Mouse (Mus musculus) megakaryocyte-erythroid progenitor cell, adult 5-6 weeks (primary cell): ENCODE data around the gene Cfap300. TPM values are rescaled to one million over a fixed set of nuclear protein-coding genes. Genes with fewer than 3 reads are reported as not detected.

ENCODE experiments used
- ATAC-seq: replicated peaks from 2 replicates; pipeline ENCODE4 v1.8.0; 2016; ENCODE audit warnings: mild to moderate bottlenecking, inconsistent platforms; ENCODE audit not compliant: severe bottlenecking, poor library complexity, low FRiP score, low TSS enrichment
- total RNA-seq, 2 experiments: library from RNA; stranded (forward) in 1 of 2; stranded (reverse) in 1 of 2; fragments of 200-1000, 215-1000 nt in 1 of 2; fragments of >200 nt in 1 of 2; fragmentation: Nextera tagmentation in 1 of 2; gene quantifications; 2 replicates each; pipeline ENCODE4 v1.2.3; 2014 to 2017

Cfap300 gene
- total RNA-seq (2014; fragmentation: Nextera tagmentation) (not detected in 2 replicates), total RNA-seq (2017) (1.9 TPM in 1 of 2 replicates, not detected in the other)

DNA sequence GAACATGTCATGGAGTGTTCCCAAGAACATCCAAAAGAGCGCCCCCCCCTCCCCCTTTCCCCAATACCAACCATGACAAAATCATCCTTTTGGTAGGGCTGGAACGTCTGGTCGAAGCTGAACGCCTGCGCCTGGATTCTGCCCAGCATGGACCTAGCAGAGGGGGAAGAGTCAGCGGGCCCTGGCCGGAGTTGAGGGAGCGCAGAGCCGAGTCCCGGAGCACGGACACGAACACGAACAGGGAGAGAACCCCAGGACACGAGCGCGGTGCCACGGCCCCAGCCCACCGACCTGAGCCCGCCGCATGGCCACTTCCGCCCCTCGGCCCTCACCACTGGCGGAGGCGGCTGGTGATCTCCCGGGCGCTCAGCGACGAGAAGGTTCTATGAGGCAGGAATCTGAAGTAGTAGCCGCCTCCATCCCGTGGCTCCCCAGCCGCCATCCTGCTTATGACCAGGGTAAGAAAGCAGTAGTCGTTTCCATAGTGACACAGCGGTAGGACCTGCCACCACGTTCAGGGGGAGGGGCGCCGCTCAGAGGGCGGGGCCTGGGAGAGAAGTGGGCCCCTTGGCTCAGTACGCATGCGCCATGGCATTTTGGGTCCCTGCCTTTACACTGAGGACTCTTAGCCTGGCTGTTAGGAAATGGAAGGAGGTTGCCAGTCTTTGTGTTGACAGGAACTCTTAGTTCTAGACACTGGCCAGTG lies at the start of gene Cfap300:
Gene Cfap300 (minus strand): TSS at position 486 of the 706 bp plus-strand sequence.
- ATAC-seq, result peak; percentile 98

DNA sequence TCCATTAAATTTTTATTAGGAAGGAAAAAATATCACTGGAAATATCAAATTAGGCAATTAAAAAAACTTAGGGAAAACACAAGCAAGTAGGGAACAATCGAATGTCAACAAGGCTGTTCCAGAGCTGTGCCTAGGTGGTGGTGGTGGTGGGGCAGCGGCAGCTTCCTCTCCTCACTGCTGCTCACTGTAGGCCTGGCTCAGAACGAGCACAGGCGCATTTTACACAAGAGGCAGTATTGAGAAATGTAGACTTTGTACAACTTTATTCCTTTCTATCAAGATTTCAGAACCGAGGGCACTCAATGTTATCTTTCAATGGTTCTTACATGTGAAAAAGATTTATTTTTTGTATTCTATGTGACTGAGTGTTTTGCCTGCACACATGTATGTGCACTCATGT lies 36.3 kb upstream of the Cfap300 start:
- no peak for ATAC-seq

DNA sequence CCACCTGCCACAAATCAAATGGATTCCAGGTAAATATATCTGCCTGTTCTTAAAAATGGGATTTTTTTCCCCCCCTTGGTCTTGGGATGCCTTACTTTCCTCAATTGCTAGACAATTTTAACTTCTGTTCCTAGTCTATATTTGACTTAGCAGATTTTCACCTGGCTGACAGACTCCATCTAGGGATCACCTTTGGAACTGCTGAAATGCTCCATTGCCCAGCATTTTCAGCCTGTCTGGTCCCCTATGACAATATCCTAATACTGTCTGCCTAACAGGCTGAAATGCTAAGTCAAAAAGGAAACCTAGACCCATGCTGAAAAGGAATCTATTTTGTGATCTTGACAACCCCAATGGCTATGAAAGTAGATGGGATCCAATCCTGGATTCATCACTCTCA lies 31.7 kb upstream of the Cfap300 start:
- peak; percentile 52; the same call in 1 of the 2 replicates for ATAC-seq

DNA sequence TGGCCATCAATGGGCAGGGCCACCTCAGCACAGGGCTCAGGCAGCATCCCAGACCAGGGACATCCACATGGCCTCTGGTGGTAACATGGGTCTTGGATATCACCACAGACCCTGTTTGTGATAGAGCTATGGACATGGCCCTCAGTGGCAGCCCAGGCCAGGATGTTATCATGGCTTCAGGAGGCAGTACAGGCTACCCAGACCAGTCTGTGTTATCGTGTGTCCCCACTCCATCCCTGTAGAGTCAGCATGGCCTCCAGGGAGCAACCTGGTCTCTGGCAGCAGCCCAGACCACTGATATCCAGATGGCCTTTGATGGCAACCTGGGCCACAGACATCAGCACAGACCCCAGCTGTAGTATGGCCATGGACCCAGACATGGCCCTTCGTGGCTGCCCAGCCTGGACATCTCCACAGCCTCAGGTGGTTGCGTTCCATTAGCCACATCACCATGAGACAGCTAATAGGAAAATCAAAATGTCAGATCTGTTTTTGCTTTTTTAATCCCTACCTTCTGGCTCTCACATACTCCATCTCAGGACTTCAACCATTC lies 30.7 kb upstream of the Cfap300 start:
- ATAC-seq, result 0 out of 2 replicates have a peak, but pooled peaks have one; percentile 26

DNA sequence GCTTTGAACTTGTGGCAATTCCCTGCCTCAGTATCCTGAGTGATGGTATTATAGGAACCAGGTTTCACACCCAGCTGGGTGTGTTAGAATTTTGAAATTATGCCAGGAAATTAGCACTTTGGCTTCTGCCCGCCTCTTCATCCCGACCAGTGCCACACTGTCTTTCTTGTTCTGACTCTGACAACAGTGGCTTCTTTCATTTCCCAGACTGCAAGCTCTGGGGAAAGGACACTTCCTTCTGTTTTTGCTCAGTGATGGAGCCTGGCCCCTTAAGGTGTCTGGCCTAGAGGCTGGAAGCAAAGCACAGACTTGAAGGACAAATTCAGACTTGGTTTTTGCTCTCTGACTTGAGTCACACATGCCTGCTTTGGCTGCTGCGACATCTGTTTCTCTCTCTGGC lies 17.0 kb upstream of the Cfap300 start:
- no peak for ATAC-seq

DNA sequence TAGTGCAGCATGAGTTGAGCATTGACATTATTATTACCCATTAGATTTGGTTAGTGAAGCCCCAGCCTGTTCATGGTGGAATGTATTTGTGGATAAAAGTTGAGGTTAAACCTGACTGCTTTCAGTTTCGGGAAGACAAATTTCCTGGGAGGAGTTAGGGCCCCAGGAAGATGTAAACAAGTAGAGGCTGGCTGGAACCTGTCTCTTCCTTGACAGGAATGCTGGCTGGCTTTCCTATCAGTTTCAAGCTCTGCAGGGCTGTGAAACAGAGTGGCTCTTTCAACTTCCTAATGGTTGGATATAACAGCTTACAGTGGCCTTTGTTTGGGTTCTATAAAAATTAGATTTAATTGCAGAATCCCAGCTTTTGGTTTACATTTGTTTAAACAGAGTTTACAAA lies 12.2 kb upstream of the Cfap300 start:
- ATAC-seq, result no peak

DNA sequence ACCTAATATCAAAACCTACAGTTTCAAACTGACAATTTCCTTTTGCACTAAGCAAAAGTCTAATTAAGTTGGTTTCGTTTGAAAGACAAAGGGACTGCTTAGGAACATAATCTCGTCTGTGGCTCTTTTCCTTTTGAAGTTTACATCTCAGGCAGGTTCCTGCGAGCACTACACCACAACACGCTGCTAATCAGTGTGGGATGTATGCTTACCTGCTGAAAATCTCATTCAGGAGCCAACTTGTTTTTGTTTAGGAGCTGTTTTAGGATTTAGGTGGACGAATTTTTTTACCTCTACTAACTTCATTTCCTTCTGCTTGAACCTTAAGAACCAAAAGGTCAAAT lies 393 bp upstream of the Cfap300 start:
- peak; percentile 27 for ATAC-seq

DNA sequence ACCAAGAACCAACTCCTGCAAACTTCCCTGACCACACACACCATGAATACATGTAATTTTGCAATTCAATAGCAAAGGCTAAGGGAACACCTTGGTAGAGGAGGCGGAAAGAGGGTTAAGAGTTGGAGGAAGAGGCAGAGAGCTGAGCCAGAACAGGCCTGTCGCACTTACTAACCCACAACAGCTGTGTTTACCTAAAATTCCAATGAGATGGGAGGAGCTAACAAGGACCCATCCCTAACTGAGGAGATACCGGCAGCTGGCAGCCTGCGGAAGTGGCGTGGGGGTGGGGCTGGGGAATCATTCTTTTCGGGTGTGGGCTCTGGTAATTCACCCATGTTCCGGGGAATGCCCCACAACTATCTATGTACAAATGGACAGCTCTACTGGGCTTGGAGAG lies 7.1 kb downstream of the Cfap300 start:
- ATAC-seq, result no peak

DNA sequence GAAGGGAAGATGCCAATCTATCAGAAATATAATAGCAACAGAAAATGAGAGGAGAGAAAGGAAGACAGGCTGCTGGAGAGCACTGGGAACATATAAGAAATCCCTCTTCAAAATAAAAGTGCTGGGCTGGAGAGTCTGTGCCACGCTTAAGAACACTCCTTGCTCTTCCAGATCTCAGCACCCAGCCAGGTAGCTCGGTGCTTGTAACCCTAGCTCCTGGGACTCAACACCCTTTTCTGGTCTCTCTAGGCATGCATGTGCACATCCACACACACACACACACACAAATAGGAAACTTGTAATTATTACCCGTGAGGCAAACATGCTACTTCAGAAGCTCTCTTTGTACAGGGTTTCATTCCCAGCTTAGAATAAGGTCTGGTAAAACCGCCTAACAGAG lies 7.5 kb downstream of the Cfap300 start:
- no peak for ATAC-seq

DNA sequence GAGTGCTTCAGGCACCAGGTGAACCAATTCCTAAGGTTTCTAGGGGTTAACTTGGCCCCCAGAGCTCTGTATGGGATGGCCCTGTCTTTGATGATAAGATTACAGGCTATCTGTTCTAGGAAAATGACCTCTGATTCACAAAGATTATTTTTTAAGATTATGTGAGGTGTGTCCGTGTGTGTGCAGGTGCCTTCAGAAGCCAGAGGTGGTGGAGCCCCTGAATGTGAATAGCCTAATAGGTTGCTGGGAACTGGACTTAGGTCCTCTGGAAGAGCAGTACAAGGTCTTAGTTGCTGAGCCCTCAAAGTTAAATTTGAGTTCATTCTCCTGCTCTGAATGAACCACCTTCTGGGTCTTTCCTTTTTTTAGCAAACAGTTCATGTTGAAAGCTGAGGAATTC lies 8.5 kb downstream of the Cfap300 start:
- no peak for ATAC-seq

DNA sequence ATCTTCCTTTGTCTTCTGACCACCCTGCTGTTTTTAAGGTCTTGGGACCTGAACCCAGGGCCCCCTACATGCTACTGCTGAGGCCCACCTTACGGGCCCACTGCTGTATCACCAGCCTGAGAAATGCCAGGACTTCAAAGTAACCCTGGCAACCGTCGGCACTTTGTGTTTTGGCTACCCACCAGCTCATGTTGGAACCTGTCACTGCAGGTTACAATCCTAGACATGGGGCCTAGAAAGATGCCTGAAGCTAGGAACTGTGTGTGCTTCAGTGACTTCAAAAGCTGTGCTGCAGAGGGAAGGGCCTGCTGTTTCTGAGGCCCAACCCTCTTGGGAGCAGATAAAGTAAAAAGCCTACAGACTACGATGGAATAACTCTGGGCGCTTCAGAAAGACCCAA lies 9.8 kb downstream of the Cfap300 start:
- no peak for ATAC-seq

DNA sequence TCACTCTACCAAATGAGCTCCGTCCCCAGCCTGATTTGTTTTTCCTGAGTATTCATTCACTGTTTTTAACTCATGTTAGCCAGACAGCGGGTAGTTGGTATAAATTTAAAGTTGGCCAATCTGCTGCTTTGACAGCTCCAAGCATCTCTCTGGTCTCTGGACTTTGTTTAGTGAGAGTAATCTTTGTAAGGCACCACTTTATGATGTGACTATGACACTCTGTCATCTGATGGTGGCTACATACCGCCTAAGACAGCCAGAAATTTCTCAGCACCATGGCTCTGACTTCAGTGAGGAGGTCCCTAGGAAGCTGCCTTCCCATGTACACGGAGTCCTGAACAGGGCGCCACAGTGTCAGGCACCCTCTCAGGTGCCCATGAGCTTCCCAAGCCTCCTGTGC lies 24.0 kb downstream of the Cfap300 start:
- ATAC-seq, result no peak

DNA sequence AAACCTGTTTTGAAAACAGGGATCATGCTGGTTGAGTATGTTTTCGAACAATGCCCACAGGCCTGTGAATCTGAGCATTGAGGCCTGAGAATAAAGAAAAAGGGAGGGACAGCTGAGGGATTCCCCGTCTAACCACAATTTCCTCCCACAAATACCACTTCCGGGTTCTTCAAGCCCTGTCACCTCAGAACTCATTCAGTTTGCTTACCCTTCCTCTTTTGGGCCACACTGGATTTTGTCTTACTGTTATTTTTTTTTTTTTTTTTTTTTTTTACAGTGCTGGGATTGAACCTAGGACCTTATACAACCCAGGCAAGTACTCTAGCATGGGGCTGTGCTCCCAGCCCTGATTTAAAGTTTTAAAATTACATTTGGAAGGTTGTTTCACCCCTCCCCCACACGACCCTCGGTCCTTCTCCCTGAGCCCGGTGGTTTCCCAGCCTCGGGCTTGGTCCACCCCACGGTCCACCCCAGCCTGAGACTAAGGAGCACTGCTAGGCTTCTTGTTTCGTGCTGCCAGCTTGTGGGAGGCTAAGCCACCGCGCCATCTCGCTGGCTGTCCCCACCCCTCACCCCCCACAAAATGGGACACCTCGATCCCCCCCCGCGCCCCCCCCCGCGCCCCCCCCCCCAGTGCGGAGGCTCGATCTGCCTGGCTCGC lies 25.2 kb downstream of the Cfap300 start:
- ATAC-seq, result peak; percentile 45; the same call in 1 of the 2 replicates

DNA sequence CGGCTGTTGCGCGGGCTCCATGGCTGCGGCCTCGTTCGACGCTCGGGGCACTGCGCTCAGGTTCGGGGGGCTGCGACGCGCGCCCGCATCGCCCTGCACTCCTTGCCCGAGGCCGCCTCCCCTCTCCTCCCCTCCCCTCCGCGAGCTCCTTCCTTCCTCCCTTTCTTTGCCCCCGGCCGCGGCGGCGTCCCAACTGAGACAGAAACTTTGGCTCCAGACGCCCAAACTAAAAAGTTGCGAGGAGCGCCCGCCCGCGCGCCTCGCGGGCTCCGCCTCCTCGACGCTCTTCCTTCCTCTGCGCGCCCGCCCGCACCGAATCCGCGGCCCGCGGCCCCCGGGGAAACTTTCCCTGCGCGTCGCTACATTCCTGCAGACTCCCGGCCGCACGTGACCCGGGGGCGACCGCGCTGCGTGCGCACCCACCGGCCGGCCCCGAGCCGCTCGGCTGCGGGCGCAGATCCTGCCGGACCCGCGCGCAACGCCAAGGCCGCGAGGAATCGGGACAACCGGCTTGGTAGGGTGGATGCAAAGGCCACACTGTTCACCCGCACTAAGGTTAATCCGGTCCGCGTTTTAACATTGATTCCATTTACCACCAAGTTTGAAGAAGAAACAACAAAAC lies 38.1 kb downstream of the Cfap300 start, which contains the start of gene Yap1:
Gene Yap1 (minus strand): TSS at position 227 of the 622 bp plus-strand sequence.
- ATAC-seq, result 0 out of 2 replicates have a peak, but pooled peaks have one; percentile 21

DNA sequence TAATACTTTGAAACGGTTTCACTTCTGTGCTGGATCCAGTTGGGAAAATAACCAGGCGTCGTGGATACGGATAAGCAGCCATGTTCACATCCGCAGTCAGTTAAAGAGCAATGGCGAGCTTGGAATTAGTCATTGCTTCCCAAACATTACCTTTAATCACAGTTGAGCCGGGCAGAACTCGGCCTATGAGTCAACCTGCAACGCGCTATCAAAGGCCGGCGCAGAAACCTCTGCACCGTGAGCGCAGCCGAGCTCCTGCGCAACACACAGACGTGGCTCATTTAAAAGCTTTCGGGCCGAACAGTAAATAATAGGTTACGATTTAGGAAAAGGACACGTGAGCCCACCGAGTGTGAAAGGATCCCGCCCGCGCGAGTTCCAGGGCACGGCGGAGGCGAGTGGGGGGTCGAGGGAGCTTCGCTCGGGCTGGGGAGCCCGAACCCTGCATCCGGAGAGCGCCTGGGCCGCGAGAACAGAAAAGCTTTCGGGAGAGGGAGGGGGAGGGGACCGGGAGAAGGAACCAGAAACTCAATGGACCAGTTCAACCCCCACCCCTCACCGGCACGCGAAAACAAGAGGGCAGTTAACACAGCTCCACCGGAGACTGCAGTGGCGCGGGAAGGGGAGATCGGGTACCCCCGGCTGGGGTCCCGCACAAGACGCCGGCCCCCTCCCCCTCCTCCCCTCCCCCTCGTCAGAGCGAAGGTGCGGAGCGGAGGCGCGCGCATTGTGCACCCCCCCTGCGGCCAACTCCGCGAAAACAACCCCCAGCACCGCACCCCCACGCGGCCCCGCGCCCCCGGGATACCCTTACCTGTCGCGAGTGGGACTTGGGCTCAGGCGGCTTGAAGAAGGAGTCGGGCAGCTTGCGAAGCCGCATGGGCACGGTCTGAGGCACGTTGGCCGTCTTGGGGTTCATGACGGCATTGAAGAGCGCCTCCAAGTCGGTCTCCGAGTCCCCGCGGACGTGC lies 39.0 kb downstream of the Cfap300 start:
- 0 out of 2 replicates have a peak, but pooled peaks have one; percentile 42 for ATAC-seq

DNA sequence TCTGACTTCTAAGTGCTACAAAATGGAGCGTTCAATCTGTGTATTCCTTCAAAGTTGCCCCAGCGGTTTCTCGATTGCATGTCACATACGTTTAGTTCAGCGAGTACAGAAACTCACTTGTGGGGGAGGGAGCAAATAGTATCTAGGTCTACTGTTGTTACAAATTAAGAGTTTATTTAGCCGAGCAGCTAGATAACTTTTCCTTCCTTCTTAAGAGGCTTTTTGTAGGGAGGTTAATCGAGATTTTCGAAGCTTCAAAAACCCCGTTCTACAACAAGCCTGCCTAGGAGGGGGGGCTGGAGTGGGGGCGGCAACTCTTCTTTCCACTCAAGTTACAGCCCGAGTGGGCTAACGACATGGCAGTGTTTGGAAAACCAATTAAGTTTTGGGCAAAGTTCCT lies 39.8 kb downstream of the Cfap300 start:
- ATAC-seq, result no peak

DNA sequence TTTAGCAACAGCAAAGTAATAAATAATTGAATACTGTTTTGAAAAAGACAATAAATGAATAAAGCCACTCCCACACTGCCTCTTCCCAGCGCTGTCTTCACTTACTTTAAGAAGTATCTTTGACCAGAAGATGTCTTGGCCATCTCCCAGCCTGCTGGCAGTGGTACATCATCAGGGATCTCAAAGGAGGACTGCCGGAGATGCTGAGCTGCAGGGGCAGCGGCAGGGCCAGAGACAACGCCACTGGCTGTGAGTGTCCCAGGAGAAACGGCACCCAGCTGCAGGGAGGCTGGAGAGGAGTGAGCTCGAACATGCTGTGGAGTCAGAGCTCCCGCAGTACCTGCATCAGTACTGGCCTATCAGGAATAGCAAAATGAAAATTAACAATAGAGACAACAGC lies 41.3 kb downstream of the Cfap300 start:
- no peak for ATAC-seq

DNA sequence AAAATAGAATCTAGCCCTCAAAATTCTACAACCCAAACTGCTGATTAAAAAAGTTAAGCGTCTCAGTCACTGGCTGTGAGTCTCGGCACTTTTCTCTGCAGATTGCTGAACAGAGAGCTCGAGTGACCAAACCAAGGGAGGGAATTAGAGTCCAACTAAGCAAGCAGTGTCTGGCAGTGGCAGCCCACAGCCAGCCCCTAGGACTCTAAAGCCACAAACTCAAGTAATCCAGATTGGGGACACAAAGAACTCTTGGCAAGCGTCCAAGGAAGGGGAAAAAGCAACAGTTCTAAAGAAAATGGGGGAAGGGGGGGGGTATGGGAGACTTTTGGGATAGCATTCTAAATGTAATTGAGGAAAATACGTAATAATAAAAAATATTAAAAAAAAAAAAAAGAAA lies 48.3 kb downstream of the Cfap300 start:
- ATAC-seq, result no peak

DNA sequence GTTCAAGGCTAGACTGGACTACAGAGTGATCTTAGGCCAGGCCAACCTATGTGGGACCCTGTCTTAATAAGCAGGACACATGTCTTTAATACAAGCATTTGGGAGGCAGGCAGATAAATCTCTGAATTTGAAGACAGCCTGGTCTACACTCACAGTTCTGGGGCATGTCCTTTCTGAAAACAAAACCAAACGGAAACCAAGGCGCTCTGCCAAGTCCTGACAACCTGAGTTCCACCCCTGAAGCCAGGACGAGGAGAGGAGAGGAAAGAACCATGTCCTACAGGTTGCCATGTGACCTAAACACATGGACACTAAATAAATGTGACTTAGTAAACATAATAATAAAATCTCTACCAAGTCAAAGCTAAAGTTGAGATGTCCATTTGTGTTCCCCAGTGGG lies 50.0 kb downstream of the Cfap300 start:
- no peak for ATAC-seq
